Mouse (Mus musculus): Measurements from ENCODE around the gene Gm3045.

Gene Gm3045

GRCm38 (mm10) chr13:56426365-56426764 lies at the start of gene Gm3045:
TSS of gene Gm3045 (plus strand) at chr13:56426594.
- peak in 1 of 2 experiments; percentile 30 for DNase-seq

DNA sequence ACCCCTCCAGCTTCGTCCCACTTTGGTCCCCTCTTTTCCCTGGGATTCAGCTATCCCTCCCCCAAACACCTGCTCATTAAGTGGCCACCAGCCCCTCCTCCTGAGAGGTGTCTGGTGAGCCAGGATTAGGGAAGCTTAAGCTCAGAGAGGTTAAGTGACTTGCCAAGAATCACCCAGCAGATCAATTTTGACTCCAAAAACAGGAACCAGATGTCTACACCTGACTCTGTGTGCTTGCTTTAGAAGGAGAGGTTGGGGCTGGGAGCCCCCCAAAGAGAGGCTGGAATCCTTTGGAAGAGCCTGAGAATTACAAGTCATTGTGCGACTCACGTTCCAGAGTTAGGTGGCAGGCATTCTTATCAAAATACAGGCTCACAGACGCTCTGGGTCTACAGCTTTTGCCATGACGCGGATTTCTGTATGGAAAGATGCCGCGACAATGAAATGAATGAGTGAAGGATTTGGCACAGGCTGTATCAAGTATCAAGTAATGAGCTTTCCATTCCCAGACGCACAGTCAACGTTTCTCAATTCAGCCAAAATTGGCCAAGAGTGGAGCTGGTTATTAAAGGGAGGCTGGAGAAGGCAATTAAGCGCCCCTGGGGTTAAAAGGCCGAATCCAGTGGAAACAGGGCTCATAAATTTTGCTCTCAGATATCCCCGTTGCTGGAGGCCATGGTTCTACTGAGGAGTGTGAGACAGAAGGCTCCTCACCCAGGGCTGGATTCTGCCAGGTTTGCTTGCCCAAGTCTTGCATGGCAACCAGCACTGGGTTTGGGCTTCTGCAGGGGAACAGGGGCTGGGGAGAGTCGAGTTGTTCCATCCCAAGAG lies 45.3 kb upstream of the Gm3045 start:
- DNase-seq = no peak

GRCm38 (mm10) chr13:56383406-56383805 lies 43.0 kb upstream of the Gm3045 start:
- DNase-seq = no peak

DNA sequence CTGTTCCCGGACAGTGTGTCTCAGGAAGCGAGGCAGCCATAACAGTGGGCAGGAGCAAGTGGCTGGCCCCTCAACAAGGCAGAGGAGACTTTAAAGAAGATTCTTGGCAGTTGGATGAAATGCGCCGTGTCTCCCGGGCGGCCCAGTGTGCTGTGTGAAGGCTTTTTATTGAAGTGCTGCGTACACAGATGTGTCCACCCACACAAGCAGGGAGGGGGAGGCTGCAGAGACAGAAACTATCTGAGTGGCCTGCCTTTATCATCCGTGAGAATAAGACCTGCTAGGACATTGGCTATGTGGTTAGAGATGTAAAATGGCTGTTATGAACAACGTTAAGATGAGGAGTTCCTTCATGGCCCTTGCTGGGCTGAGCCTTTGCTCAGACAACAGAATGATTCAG lies 40.0 kb upstream of the Gm3045 start:
- no peak for DNase-seq

- no peak for DNase-seq
These were observed 39.0 kb upstream of the Gm3045 start for GRCm38 (mm10) chr13:56387374-56387773.

DNA sequence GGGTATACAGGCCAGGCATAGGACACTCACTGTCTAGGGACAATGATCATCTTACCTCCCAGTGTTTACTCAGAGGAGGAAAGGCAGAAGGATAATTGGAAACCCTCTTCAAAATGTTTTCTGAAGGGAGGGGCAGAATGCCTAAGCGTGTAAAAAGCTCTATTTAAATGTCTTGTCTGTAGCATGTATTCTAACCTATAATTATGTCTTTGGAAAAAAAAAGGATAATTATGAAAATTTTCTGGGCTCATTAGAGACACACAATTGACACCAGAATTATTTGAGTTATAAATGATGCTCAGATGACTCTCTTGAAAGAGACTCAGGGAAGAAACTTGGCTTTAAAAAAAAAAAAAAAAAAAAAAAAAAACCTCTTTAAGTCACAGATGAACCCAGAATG lies 38.4 kb upstream of the Gm3045 start:
- DNase-seq = no peak

DNA sequence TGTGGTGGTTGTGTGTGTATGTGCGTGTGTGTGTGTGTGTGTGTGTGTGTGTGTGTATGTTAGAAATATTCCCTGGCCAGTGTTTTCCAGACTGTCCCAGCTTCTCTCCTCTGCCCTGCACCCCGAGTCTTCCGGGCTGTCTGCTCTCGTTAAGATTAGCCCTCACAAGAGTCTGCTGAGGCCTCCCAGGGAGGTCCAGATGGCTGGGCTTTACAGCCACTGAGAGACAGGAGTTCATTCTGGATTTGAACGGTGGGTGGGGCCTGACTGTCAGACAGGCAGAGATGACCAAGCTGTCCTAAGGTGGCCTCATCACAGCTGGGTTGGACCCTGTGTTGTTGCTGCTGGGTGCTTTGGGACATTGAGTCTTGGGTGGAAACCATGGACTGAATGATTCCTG lies 28.8 kb upstream of the Gm3045 start:
- peak; percentile 11 to 14 for DNase-seq

GRCm38 (mm10) chr13:56401186-56401585 lies 25.2 kb upstream of the Gm3045 start:
- DNase-seq = no peak

GRCm38 (mm10) chr13:56403381-56404086 lies 22.9 kb upstream of the Gm3045 start:
- peak in 1 of 2 experiments; percentile 8 for DNase-seq

- DNase-seq = peak; percentile 41 to 50
These were observed 21.8 kb upstream of the Gm3045 start for GRCm38 (mm10) chr13:56404511-56405140.

DNA sequence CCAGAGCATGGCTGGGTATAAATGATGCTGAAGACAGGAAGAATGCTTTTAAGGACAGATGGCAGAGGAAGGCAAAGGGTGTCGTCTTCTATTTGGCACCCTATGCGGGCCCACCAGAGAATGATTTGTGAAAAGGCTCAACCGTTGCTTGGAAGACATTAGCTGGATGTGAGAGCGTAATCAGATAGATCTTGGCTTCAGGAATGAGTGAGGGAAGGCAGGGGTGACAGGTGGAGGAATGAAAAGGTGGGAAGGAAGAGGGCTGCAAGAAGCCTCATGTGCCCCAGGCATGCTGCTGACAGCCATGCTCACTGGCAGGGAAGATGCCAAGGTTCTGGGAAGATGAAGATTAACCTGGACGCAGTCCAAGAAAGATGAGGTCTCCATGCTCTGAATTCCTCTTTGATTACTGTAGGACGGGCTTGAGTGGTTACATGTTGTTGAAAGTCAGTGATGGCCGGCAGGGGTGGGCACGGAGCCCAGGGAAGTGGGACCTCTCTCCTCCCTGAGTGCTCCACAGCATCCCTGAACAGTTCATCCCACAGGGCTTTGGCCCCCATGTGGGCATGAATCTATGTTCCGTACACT lies 14.0 kb upstream of the Gm3045 start:
- no peak for DNase-seq

DNA sequence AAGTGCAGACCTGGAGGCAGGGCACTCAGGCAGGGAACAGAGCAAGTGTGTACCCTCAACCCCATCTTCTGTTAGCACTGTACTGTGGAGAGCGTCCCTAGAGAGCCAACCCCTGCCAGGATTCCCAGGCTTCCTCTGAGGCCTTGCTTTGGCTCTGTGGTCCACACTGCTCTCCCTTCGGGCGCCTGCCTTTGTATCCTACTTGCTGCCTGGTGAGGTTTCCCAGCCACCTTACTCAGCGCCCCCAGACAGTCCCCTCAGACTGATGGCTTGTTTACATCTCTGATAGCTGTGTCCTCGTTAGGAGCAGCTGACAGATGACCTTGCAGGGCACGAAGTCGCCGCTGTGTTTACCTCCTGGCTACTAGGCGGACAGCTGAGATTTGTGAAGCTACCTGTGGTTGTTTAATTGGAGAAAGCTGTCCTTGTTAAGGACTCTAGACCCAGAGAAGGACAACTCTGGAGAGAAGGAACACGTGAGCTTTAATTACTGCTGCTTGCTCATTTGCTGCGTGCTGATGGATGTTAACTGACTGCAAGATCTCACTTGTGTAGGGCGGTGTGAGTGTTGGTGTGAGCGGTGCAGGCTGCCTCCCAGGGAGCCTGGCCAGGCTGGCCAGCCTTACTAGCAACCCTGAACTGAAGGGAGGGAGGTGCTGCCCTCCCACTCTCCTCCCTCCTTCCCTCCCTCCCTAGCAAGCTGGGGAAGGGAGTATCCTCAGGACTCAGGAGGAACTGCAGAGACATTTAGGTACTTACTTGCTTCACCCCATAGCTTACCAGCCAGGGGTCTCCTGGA lies 7.5 kb upstream of the Gm3045 start:
- DNase-seq = no peak

- no peak for DNase-seq
These were observed 6.9 kb upstream of the Gm3045 start for GRCm38 (mm10) chr13:56419538-56419937.

GRCm38 (mm10) chr13:56422072-56422723 lies 4.2 kb upstream of the Gm3045 start:
- peak; percentile 47 to 63 for DNase-seq

- no peak for DNase-seq
These were observed 463 bp upstream of the Gm3045 start for GRCm38 (mm10) chr13:56425931-56426330.

DNA sequence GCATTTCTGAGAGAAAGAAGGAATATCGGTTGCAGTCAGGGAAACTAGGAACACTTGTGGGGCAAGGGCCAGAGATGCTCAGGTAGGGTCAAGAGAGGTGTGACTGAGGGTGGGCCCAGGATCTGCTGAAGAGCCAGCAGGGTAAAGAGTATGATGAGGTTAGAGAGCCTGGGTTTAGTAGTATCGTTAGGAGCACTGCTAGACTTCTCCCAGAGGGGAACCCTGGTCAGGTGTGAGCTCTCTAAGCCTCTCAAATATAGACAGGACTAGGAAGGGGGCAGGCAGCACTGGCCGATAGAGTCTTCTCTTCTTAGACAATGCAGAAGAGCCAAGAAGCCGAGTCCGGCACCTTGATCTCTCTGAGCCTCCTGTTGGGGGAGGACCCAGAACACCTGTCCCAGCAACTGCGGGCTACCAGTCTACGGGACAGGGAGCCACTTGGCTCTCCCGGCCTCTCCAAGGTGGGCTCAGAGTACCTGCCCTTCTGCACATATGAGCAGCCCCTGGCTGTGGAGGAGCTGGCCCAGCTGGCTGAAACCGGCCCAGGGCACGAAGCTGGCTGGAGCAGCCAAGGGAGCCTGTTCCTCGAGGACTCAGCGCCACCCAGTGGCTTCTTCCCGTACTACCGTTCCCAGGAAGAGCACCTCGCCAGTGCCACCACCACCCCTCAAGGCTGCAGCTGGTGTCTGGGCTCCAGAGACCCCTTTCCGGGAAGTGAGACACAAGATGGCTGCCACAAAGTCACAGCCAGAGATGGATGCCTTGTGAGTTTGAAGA lies 2.5 kb downstream of the Gm3045 start:
- peak; percentile 72 to 86 for DNase-seq

DNA sequence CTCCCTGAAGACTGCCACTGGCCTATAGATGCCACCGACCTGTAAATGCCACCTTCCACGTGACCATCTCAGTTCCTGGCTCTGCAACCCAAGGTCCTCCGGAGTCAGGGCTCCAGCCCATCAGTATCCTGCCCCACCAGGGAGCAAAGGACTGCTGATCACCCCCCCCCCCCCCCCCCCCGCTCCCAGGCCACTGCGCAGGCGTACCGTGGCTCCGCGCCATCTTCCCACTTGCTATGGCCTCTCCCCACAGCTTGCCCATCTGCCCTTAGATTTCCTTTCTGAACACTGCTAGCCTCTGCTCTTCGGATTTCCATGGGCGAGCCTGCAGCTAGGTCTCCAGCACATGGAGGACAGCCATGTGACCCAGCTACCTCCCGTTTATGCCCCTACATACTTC lies 6.1 kb downstream of the Gm3045 start:
- peak; percentile 48 to 65 for DNase-seq

GRCm38 (mm10) chr13:56433466-56433865 lies 7.1 kb downstream of the Gm3045 start:
- peak; percentile 69 to 78 for DNase-seq

DNA sequence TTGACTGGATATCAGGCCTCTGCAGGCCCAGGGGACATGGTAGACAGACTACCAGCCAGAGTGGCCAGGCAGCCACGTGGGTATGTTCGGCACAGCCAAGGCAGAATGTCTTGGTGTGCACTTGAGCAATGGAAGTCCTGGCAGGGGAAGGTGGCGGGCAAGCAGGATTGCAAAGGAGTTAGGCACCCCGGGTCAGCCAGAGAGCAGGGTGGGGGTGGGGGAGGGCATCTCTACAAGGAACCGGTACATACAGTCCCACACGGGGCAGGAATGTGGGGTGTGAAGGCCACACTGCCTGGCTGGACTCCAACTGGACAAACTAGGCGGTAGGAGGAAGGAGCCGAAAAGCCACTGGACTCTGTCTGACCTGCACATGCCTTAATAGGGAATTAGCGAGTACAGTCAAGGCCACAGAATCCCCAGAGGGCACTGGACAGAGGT lies 7.9 kb downstream of the Gm3045 start:
- DNase-seq = no peak

DNA sequence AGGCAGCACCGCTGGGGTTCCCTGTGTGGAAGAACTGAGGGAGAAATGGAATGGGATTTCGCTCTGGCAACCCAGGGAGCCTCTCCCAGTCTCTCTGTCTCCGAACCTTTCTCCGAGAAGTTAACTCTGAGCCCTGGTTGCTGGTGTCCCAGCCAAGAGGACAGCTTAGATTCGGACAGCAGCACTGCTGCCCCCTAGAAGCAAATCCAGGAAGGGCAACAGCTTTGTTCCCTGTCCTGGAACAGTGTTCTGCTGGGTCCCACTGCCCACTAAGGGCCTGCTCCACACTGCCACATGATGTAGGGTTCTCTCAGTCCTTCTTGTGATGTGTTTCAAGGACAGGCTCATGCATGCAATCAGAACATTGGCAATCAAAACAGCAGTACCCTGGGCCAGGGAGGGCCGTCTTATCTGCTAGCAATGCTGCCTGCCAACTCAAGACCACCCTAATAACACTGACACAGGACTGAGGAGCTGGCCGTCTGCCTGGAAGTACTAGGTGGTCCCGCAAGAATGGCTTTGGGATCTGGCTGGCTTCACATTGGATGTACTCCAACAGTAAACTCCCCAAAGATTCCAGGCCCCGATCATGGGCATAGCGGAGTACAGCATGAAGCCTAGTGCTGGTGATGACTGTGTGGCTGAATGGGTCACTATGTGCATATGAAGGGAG lies 9.4 kb downstream of the Gm3045 start:
- no peak for DNase-seq
